Mouse (Mus musculus) duodenum, adult 2 months (tissue): ENCODE data around the gene Spast. TPM values are rescaled to one million over a fixed set of nuclear protein-coding genes. Genes with fewer than 3 reads are reported as not detected.

Experiments
- polyA plus RNA-seq: library from polyadenylated mRNA; depleted of rRNA; stranded (reverse); fragments of >200 nt; gene quantifications from 2 replicates; pipeline ENCODE4 v1.2.3, GENCODE M21; 2012; ENCODE audit warnings: low replicate concordance; rRNA removed

The Spast gene
- polyA plus RNA-seq, result 3.5 and 7.5 TPM in 2 replicates

DNA sequence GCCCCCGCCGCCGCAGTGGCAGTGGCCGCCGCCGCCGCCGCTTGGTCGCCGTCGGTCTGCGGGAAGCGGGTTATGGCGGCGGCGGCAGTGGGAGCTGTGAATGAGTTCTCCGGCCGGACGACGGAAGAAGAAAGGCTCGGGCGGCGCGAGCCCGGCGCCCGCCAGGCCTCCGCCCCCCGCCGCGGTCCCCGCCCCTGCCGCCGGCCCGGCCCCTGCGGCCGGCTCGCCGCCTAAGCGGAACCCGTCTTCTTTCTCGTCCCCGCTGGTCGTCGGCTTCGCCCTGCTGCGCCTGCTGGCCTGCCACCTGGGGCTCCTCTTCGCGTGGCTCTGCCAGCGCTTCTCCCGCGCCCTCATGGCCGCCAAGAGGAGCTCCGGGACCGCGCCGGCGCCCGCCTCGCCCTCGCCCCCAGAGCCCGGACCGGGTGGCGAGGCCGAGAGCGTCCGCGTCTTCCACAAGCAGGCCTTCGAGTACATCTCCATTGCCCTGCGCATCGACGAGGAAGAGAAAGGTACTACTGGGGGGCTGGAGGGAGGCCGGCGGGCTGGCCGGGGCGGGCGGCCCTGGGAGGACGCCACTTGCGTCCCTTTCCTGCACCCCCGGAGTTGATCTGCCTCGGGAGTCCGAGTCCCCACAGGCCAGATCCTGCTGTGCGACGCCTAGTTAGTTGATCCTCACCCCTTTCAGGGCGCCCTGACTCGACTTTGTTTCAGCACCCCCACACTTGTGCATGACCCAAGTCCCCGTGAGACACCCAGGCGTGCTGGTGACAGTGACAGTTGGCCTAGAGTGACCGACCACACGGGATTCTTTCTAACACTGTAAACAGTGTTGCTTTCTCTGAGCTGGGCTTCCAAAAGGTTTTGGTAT is at the start of gene Spast:
Gene Spast, plus strand, starts transcription at position 51 of the 868 bp plus-strand sequence.

DNA sequence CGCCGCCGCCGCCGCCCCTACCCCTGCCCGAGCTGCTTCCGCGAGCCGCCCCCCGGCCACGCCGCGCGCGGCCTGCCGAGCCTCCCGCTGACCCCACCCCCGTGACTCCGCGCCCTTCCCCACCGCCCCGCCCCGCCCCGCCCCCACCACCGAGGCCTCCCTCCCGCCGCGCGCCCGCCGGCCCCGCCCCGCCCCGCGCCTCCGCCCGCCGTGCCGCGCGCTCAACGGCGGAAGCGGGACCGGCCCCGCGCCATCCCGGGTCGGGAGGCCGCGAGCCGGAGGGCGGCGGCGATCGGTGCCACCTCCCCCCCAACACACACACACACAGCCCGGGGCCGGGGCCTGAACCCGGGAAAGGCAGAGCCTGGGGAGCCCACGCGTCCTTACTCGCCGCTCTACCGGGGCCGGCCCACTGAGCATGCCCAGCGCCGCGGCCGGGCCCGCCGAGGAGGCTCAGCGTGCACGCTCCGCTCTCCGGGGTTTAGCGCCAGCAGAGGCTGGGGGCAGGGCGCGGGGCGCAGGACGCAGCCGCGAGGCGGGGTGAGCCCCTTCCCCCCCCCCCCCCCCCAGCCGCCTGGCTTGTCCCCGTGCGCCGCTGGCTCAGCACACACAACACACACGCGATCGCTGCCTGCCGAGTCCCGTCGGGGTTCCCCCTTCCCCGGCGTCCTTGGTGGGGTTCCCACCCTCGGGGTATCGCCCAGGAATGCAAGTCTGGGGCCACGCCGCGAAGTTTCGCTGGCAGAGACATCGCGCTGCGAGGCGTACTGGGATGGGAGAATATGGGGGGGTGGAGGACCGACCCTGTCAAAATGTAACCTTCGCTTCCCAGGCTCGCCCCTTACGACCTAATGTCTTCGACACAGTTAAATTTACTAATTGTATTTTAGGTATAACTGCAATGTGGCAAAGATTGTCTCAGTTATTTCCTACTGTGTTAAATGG is 43.5 kb upstream of the Spast start, which contains the start of gene Memo1:
Gene Memo1, minus strand, starts transcription at position 496 of the 945 bp plus-strand sequence.

DNA sequence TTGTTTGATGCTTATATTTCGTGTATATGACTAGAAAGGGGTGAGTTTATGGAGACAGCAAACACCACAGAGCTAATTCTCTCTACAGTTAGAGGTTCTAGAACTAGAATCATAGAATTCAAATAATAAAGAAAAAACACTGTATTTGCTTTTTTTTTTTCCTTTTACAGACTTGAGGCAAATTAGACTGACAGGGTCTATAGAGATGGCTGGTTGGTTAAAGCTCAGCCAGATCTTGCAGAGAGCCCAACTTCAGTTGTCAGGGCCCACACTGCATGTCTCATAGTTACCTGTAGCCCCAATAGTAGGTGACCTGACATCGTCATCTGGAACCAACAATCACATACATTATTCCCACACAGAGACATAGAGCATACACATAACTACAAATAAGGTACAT is 14.9 kb upstream of the Spast start, which contains the start of gene Dpy30:
Gene Dpy30, minus strand, starts transcription at position 101 of the 400 bp plus-strand sequence.

DNA sequence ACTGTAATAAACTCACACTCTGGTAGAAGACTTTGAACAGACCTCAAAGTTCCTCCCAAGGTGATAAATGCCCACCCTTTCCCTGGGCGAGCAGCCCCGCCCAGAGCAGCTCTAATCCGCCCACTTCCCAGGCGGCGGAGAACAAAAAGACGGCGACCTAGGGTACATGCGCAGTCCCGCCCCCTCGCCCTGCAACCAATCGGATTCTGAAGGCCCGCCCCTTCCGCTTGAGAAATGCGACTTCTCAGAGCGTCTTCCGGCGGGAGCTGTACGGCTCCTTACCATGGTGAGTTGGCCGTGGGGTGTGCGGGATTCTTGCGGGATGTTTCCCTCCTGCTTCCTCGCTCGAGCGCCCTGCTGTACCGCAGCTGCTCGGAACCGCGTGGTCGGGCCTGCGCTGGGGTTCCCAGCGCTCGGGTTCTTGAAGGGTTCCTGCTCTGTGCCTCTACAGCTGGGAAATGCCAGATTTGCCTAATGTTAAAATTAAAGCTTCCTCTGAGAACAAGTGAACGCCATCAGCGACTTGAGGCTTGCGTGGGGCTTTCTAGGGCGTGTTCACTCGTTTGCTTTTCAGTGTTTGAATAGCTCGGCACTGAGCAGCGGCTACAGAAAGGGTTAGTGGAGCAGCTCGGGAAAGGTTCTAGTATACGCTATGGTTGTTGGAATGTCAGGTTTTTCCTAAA is 56.7 kb downstream of the Spast start, which contains the start of gene Slc30a6:
Gene Slc30a6, plus strand, starts transcription at position 226 of the 683 bp plus-strand sequence.

Other genes starting within 250 kb of the Spast start
- gene Memo1, start 43.5 kb upstream of the Spast start, polyA plus RNA-seq, result 10.7 and 15.5 TPM in 2 replicates
- gene Dpy30, start 15.0 kb upstream of the Spast start, polyA plus RNA-seq, result 20.2 and 28.6 TPM in 2 replicates
- gene Slc30a6, start 56.6 kb downstream of the Spast start, polyA plus RNA-seq, result 13.5 and 15.0 TPM in 2 replicates
- 2.1 and 4.4 TPM in 2 replicates for gene Nlrc4, start 120.2 kb downstream of the Spast start, polyA plus RNA-seq
- gene Yipf4, start 150.5 kb downstream of the Spast start, polyA plus RNA-seq, result 117 and 249 TPM in 2 replicates
- 36.1 and 56.3 TPM in 2 replicates for gene Birc6, start 189.3 kb downstream of the Spast start, polyA plus RNA-seq